Mouse (Mus musculus): ENCODE results near the gene Olfr482. TPM values are rescaled to one million over a fixed set of nuclear protein-coding genes. Genes with fewer than 3 reads are reported as not detected.

Gene Olfr482
- total RNA-seq (2015) (not detected in 2 replicates), total RNA-seq (2017) (not detected in 2 replicates)

GRCm38 (mm10) chr7:108097486-108097885, at the start of gene Olfr482:
TSS of gene Olfr482 (minus strand) at chr7:108097586.
- no peak for ATAC-seq (ENCODE audit: poor library complexity, severe bottlenecking)

- ATAC-seq (ENCODE audit: poor library complexity, severe bottlenecking) = no peak
These were observed 30.0 kb upstream of the Olfr482 start, which contains the start of gene Olfr484 for GRCm38 (mm10) chr7:108127349-108127748. TSS of gene Olfr484 (minus strand) at chr7:108127449.

GRCm38 (mm10) chr7:108121416-108121815, 24.0 kb upstream of the Olfr482 start:
- ATAC-seq (ENCODE audit: poor library complexity, severe bottlenecking) = no peak

GRCm38 (mm10) chr7:108120681-108121080, 23.3 kb upstream of the Olfr482 start:
- ATAC-seq (ENCODE audit: poor library complexity, severe bottlenecking) = no peak

GRCm38 (mm10) chr7:108100549-108100948, 3.2 kb upstream of the Olfr482 start, which contains the start of gene Olfr483:
TSS of gene Olfr483 (plus strand) at chr7:108100849.
- no peak for ATAC-seq (ENCODE audit: poor library complexity, severe bottlenecking)

- no peak for ATAC-seq (ENCODE audit: poor library complexity, severe bottlenecking)
These were observed 17.8 kb downstream of the Olfr482 start, which contains the start of gene Olfr481 for GRCm38 (mm10) chr7:108079555-108079954. TSS of gene Olfr481 (plus strand) at chr7:108079855.

- no peak for ATAC-seq (ENCODE audit: poor library complexity, severe bottlenecking)
These were observed 30.1 kb downstream of the Olfr482 start, which contains the start of gene Olfr480 for GRCm38 (mm10) chr7:108067246-108067645. TSS of gene Olfr480 (minus strand) at chr7:108067346.

GRCm38 (mm10) chr7:108050393-108050792, 47.0 kb downstream of the Olfr482 start, which contains the start of gene Olfr479:
TSS of gene Olfr479 (plus strand) at chr7:108050693.
- no peak for ATAC-seq (ENCODE audit: poor library complexity, severe bottlenecking)

Other genes starting within 250 kb of the Olfr482 start
- gene Olfr472, start 199.7 kb downstream of the Olfr482 start, total RNA-seq (2015) = not detected in 2 replicates
- gene Olfr472, start 199.7 kb downstream of the Olfr482 start, total RNA-seq (2017) = not detected in 2 replicates
- gene Olfr473, start 167.1 kb downstream of the Olfr482 start, total RNA-seq (2015) = not detected in 2 replicates
- gene Olfr473, start 167.1 kb downstream of the Olfr482 start, total RNA-seq (2017) = not detected in 2 replicates
- gene Olfr474, start 142.9 kb downstream of the Olfr482 start, total RNA-seq (2015) = not detected in 2 replicates
- gene Olfr474, start 142.9 kb downstream of the Olfr482 start, total RNA-seq (2017) = not detected in 2 replicates
- gene Olfr476, start 132.8 kb downstream of the Olfr482 start, total RNA-seq (2015) = not detected in 2 replicates
- not detected in 2 replicates for gene Olfr476, start 132.8 kb downstream of the Olfr482 start, total RNA-seq (2017)
- not detected in 2 replicates for gene Olfr477, start 110.9 kb downstream of the Olfr482 start, total RNA-seq (2015)
- not detected in 2 replicates for gene Olfr477, start 110.9 kb downstream of the Olfr482 start, total RNA-seq (2017)
- gene Olfr478, start 63.6 kb downstream of the Olfr482 start, total RNA-seq (2015) = not detected in 2 replicates
- not detected in 2 replicates for gene Olfr478, start 63.6 kb downstream of the Olfr482 start, total RNA-seq (2017)
- not detected in 2 replicates for gene Olfr479, start 46.9 kb downstream of the Olfr482 start, total RNA-seq (2015)
- not detected in 2 replicates for gene Olfr479, start 46.9 kb downstream of the Olfr482 start, total RNA-seq (2017)
- not detected in 2 replicates for gene Olfr480, start 30.2 kb downstream of the Olfr482 start, total RNA-seq (2015)
- not detected in 2 replicates for gene Olfr480, start 30.2 kb downstream of the Olfr482 start, total RNA-seq (2017)
- not detected in 2 replicates for gene Olfr481, start 17.7 kb downstream of the Olfr482 start, total RNA-seq (2015)
- gene Olfr481, start 17.7 kb downstream of the Olfr482 start, total RNA-seq (2017) = not detected in 2 replicates
- gene Olfr483, start 3.3 kb upstream of the Olfr482 start, total RNA-seq (2015) = not detected in 2 replicates
- not detected in 2 replicates for gene Olfr483, start 3.3 kb upstream of the Olfr482 start, total RNA-seq (2017)
- gene Olfr484, start 29.9 kb upstream of the Olfr482 start, total RNA-seq (2015) = not detected in 2 replicates
- gene Olfr484, start 29.9 kb upstream of the Olfr482 start, total RNA-seq (2017) = not detected in 2 replicates
- gene Olfr485, start 62.3 kb upstream of the Olfr482 start, total RNA-seq (2015) = not detected in 2 replicates
- not detected in 2 replicates for gene Olfr485, start 62.3 kb upstream of the Olfr482 start, total RNA-seq (2017)
- not detected in 2 replicates for gene Olfr486, start 75.2 kb upstream of the Olfr482 start, total RNA-seq (2015)
- not detected in 2 replicates for gene Olfr486, start 75.2 kb upstream of the Olfr482 start, total RNA-seq (2017)
- not detected in 2 replicates for gene Olfr487, start 117.0 kb upstream of the Olfr482 start, total RNA-seq (2015)
- not detected in 2 replicates for gene Olfr487, start 117.0 kb upstream of the Olfr482 start, total RNA-seq (2017)
- gene Olfr488, start 160.8 kb upstream of the Olfr482 start, total RNA-seq (2015) = not detected in 2 replicates
- not detected in 2 replicates for gene Olfr488, start 160.8 kb upstream of the Olfr482 start, total RNA-seq (2017)
- not detected in 2 replicates for gene Olfr490, start 191.3 kb upstream of the Olfr482 start, total RNA-seq (2015)
- not detected in 2 replicates for gene Olfr490, start 191.3 kb upstream of the Olfr482 start, total RNA-seq (2017)
- gene Olfr491, start 215.9 kb upstream of the Olfr482 start, total RNA-seq (2015) = not detected in 2 replicates
- gene Olfr491, start 215.9 kb upstream of the Olfr482 start, total RNA-seq (2017) = not detected in 2 replicates
- gene Olfr492, start 226.1 kb upstream of the Olfr482 start, total RNA-seq (2015) = not detected in 2 replicates
- not detected in 2 replicates for gene Olfr492, start 226.1 kb upstream of the Olfr482 start, total RNA-seq (2017)
- not detected in 2 replicates for gene Olfr493, start 249.4 kb upstream of the Olfr482 start, total RNA-seq (2015)
- not detected in 2 replicates for gene Olfr493, start 249.4 kb upstream of the Olfr482 start, total RNA-seq (2017)

All from megakaryocyte, adult 5-6 weeks (primary cell).